Mouse (Mus musculus) right cerebral cortex, postnatal 4 days (tissue): Measurements from ENCODE around the gene Magix.
"Not testable (repeated sequence)": the region's sequence is repeated elsewhere in the genome, so short reads cannot be mapped to it uniquely, and the experiment has no call there.

Source experiments
- DNase-seq: peaks from one replicate; pipeline ENCODE4 v3.0.0-alpha.2; 2022

Magix gene

DNA sequence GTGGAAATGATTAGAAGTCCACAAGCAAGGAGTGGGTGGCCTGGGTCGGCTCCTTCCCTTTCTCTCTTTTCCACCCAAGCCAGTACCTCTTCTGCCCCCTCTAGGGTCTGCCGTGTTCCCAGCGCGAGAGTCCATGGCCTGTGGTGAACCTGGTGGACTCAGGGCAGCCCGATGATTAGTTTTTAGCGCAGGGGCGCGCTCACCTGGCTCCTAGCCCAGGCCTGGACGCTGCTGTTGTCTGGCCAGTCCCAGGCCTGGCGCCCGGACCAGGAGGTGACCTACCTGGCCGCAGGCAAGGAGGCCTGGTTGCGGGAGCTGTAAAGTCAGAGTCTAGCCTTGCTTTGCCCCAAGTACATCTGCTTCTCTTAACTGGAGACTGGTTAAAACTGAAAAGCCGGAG lies at the start of gene Magix:
Gene Magix (minus strand): TSS at position 388 of the 400 bp plus-strand sequence.
- DNase-seq = no peak

DNA sequence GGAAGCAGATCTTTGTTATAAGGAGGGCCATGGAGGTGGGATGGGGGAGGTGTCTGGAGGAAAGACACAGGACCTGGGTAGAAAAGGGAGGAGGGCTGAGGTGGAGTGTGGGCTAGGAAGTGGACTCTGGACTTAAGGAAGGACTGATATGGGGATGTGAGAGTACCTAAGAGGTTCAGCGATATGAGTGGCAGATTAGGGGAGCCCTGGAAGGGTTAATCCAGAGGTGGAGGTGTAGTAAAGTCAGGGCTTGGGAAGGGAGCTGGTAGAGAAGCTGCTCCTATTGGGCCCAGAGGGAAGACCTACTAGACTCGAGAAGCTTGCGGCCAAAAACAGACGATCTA lies 47.8 kb upstream of the Magix start:
- DNase-seq = no peak

DNA sequence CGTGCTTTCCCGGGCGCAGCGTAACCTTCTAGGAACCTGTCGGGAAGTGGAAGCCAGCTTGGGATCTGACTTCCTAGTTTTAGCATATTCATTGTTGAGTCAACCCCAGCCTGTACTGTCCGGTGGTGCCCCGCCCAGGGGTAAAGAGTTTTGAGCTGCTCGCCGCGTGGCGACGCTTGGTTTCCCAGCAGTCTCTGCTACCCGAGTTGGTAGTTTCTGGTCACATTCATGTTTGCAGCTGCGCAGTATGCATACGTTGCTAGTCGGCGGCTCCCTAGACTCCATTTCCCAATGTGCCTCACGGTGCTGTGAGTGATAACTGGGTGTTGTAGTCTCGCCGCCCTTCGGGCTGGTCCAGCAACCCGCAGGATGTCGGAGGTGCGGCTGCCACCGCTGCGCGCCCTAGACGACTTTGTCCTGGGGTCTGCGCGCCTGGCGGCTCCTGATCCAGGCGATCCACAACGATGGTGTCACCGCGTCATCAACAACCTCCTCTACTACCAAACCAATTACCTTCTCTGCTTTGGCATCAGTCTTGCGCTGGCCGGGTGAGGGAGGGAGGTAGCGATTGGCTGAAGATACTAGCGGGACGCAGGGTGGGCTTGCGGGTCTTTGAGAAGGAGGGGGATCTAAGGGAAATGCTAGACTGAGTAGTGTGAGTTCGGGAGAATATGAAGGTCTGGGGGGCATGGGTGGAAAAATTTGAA lies 47.3 kb upstream of the Magix start, which contains the start of gene Praf2:
Gene Praf2 (plus strand): TSS at position 225 of the 707 bp plus-strand sequence.
- DNase-seq = peak; percentile 66

DNA sequence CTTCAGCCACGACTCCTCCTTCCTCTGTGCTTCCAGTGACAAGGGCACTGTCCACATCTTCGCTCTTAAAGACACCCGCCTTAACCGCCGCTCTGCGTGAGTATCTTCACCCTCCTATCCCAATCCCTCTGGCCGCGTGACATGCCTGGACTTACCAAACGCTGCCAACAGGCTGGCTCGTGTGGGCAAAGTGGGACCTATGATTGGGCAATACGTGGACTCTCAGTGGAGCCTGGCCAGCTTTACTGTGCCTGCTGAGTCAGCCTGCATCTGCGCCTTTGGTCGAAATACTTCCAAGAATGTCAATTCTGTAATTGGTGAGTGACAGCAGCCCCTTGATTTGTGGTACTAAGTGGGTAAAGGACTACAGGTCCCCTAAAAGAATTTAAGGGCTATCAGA lies 46.1 kb upstream of the Magix start:
- no peak for DNase-seq

DNA sequence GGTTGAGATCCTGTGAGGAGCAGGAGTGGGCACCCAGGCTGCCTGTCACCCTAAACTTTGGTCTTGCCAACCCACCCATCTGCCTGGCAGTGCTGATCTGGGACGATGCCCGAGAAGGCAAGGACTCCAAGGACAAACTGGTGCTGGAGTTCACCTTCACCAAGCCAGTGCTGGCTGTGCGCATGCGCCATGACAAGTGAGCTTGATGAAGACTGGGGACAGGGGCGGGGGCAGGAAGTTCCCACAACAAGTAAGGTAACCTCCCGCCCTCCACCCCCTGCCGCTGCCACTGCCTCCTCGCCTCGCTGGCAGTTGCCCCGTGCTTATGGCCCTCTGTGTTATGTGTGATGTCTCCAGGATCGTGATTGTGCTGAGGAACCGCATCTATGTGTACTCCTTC lies 44.8 kb upstream of the Magix start:
- no peak for DNase-seq

DNA sequence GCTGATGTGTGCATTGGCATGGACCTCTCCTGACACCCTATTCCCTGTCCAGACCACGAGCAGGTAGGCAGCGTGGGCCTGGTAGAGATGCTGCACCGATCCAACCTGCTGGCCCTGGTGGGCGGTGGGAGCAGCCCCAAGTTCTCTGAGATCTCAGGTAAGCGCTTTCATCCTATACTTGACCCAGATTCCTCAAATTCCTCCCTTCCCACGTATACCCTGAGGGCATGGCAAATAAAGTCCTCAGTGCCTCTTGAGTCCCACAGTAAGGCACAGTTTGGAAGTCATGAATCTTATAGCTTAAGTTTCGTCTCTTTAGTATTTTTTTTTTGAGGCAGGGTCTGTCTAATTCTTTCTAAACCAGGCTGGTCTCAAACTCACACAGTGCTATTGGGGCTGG lies 43.1 kb upstream of the Magix start:
- no peak for DNase-seq

DNA sequence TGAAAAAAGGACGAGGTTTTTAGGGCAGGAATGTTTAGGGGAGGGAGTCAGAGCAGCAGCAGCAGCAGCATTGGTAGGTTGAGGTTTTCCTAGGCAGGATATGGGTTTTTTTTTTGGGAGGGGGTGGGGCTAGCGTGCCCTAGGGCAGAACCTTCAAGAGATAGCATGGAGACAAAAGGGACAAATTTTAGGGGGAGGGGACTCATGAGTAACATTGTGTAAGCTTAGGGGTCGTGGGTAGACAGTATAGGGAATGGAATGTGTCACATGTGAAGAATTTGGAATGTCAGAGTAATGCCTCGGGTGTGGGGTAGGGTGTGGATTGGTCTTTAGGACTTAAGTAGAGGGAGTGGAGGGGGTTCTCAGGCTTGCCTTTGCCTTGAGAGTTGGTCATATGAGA lies 41.6 kb upstream of the Magix start:
- no peak for DNase-seq

DNA sequence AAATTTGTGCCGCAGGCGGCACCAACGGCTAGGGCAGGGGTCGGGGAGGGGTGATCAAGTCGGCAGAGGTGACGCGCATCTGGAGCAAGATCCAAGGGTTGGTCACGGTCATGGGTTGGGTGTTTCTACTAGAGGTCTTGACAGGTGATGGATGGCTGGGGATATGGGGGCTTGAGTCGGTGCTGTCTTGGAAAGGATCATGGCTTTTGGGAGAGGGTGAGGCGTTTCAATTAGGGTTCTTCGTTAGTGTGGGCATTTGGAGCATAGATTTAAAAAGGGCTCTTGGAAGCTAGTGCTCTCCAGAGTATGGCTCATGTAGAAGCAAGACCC lies 41.2 kb upstream of the Magix start:
- DNase-seq = no peak

DNA sequence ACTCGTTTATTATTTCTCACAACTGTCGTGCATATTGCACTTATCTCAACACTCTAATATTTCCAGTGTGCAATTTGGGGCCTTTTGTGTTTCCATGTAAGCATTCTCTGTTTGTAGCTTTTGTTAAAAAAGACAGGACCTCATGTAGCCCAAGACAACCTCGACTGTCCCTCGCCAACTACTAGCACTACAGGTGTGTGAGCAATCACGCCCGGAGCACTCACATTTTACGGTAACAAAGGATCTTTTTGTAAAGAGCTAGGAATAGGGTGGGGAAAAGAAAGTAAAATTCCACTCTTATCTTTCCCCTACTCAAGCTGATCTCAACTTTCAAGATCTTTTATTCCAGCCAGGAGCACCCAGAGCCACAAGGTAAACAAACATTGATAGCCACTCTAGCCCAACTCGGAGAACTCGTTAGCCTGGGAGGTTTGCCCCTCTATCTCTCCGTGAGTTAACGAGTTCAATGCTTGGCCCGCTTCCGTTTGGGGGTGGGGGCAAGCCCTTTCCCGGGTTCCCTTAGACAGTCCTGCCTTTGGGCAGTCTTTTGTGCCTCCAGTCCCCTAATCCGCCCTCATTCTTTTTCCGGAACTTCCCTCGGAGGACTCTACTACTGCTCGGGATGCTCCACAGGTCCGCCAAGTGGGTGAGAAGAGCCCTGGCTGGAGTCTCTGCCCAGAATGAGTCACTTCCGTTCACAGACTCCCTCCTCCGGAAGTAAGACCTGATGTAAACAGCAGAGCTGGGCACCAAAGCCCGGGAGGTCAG lies 40.6 kb upstream of the Magix start, which contains the start of gene Gm45208:
Gene Gm45208 (plus strand): TSS at position 732 of the 768 bp plus-strand sequence.
- peak; percentile 53 for DNase-seq

DNA sequence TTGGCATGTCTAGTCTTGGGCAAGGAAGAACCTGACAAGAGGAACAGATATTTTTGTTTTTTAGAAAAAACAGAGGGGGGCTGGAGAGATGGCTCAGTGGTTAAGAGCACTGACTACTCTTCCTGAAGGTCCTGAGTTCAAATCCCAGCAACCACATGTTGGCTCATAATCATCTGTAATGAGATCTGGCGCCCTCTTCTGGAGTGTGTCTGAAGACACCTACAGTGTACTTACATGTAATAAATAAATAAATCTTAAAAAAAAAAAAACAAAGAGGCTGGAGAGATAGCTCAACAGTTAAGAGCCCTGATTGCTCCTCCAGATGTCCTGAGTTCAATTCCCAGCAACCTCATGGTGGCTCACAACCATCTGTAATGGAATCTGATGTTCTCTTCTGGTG lies 35.0 kb upstream of the Magix start:
- DNase-seq = not testable (repeated sequence)

DNA sequence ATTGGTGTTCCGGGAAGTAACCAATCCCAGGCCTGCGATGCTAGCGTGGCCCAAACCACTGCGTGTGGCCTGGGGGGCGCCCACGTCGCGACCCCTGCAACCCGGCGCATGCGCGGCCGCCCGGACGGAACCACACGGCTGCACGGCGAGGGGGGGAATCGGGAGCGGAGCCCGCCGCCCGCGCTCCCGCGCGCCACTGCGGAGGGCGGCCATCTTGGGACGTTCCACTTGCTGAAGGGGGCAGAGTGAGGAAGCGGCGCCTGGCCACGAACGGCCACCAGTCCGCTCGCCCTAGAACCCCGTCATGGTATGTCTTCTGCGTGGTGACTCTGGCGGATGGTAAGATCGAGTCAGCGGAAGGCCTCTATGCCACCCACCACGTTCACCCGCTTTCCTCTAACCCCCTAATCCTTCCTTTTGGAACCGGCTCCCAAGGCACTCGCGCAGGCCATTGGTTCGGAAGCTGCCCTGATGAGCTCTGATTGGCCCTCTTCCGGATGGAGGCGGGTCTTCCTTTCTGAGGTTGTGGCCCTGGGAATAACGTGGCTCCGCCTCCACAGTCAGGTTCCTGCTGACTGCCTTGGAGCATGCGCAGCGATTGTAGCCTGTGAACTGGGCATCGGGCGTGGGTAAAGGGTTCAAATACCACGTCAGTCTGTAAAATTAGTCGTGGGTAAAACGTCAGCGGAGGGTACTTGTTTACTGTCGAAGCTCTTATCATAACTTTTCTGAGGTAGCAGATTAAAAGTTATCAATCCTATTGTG lies 33.3 kb upstream of the Magix start, which contains the start of gene Wdr45:
Gene Wdr45 (plus strand): TSS at position 199 of the 765 bp plus-strand sequence.
- peak; percentile 81 for DNase-seq

DNA sequence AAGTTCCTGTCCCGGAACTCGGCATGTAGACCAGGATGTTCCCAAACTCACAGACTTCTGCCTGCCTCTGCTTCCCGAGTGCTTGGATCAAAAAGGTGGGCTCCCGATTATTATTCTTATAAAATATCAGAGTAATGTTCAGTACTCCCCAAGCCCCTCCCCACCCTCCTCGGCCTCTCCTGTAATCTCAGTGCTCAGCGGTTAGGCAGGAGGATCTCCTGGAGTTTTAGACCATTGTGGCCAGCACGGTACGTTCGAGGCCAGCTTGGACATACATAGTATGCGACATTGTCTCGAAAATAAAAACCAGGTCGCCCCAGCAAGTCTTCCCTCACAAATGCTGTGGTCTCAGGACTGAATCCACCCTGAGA lies 32.7 kb upstream of the Magix start:
- not testable (repeated sequence) for DNase-seq

DNA sequence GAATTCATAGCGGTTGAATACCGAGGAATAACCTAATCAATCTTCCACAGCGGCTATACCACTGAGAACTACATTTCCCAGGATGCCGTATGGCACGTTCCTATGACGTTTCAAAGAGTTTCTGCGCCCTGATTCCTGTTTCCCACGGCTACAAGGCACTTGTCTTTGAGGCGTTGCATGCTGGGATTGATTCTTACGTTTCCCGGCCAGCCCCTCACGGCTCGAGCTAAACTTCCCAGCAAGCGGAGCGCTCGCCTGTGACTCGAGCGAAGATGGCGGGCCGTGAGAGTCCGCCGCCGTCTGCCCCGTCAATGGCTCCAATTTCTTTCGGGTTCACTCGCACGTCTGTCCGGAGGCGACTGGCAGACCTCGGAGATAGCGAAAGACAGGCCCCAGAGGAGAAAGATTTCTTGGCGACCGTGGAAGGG lies 15.9 kb upstream of the Magix start, which contains the start of gene Gpkow:
Gene Gpkow (plus strand): TSS at position 178 of the 428 bp plus-strand sequence.
- peak; percentile 68 for DNase-seq

DNA sequence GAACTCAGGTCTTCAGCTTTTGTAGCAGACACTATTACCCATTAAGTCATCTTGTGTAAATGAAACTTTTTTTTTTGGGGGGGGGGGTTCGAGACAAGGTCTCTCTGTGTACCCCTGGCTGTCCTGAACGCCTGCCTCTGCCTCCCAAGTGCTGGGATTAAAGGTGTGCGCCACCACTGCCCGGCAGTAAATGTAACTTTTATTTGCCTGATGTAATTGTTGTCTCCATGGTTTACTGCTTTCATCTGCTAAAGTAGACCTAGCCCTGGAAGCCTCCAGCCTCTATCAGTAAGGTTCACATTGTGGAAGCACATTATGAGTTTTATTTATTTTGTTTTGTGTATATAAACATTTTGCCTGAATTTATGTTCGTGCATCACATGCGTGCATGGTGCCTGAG lies 15.5 kb upstream of the Magix start:
- DNase-seq = no peak

DNA sequence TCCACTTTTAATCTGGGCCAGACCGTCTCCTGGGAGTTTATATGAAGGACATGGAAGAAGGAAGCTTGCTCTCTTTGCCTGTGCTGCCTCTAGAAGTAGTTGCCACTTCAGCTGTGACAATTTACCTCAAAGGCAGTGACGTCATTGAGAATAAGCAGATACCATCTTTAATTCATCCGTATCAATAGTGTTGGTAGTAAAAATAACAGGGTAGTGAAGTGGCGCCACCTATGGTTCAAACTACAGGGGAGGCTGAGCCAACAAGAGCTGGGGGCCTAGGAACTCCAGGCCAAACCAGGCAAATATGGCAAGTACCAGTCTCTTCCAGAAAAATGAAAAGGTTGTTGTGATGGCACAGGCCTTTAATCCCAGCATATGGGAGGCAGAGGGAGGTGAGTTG lies 11.8 kb upstream of the Magix start:
- DNase-seq = no peak

DNA sequence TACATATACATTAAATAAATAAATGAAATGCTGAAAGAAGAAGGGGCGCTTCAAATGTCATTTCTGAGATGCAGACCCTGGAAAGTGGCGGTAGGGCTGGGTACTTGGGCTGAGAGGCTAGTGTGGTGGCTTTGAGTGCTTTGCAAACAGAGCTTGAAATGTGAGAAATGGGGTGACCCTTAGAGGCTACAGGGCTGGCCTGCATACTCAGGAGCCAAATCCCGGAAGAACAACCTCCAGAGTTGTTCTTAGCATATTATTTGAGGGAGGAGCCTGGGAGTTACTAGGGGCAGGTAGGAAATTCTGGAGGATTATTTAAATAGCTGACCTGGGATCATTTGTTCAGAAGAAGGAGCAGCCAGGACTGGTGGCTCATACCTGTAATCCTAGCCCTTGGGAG lies 9.4 kb upstream of the Magix start:
- DNase-seq = no peak

DNA sequence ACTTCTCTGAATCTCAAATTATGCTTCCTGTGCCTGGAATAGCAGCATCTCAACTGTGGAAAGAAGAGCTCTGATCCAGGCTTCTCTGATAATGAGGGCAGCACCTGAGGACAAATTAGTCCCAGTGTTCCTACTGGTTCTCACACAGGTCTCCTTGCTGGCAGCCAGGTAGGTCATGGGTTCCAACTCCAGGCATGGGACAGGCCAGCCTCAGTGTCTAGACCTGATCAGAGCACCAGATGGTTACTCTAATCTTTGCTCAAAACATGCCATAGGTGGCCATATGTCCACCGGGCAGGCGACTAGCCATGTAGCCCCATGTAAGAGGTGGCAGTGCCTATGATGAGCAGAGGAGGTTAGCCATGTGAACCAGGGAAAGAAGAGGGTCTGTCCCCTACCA lies 7.3 kb upstream of the Magix start:
- DNase-seq = no peak

DNA sequence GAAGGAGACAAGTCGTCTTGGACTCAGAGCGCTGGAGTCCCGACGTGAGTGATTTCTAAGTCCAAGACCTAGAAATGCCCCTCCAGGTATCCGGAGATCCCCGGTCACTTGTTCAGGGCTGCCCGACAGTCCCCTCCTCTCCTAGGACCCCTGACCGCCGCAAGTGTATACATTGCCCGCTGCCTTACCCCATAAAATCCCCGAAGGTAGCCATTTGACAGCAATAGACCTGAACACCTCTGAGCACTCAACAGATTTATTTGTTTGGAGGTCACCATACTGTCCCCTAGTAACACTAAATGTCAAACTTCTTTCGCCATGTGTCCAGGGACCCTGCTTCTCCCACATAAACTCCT lies 1.0 kb downstream of the Magix start:
- DNase-seq = no peak

DNA sequence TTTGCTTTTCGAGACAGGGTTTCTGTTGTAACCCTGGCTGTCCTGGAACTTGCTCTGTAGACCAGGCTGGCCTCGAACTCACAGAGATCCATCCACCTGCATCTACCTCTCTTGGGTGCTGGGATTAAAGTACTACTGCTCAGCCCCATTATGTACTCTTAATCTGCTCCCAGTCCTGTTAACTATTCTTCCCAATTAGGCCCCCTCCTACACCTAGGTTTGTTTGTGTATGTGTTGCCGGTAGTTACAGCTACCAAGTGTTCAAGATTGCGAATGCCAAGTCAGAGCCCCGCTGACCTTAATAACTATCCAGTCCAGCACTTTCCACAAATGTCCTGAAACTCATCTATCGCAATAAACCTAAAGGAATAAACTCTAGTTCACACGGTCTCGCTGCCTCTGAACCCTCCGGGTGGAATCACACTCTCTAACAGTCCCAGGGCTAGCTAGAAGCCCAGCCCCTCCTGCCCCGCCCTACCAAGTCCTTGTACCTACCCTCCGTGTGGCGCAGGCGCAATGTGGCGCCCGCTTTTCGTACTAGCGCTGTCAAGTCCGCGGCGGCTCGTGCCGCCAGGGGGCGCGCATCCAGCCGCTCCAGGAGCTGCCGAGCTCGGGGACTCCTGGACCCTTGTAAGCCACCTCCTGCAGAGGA lies 1.5 kb downstream of the Magix start:
- peak; percentile 86 for DNase-seq

DNA sequence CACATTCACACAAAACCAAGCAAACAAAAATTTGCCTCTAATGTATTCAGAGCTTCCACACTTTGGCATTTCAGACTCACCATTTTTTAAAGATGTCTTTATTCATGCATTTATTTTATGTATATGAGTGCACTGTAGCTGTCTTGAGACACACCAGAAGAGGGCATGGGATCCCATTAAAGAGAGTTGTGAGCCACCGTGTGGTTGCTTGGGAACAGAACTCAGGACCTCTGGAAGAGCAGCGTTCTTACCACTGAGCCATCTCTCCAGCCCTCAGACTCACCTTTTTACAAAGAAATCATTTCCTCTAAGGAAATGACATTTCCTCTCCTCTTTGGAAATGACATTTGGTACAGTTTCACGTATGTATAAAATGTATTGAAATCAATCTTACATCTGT lies 2.1 kb downstream of the Magix start:
- DNase-seq = no peak

DNA sequence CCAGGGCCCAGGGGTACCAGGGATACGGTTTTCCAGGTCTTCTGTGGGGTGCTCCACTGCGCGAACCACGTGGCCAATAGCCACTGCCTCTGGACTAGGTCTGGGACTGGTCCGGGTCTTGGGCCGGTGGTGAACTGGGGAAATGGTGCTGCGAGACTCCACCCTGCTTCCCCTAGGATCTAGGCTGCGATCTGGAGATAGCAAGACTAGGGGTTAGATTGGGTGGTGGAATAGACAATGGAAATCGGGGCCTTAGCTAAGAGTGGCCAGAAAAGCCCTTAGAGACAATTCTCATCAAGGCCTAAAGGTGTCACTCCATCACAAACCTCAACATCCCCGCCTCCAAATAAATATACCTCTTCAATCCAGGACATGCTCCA lies 6.1 kb downstream of the Magix start:
- DNase-seq = no peak

DNA sequence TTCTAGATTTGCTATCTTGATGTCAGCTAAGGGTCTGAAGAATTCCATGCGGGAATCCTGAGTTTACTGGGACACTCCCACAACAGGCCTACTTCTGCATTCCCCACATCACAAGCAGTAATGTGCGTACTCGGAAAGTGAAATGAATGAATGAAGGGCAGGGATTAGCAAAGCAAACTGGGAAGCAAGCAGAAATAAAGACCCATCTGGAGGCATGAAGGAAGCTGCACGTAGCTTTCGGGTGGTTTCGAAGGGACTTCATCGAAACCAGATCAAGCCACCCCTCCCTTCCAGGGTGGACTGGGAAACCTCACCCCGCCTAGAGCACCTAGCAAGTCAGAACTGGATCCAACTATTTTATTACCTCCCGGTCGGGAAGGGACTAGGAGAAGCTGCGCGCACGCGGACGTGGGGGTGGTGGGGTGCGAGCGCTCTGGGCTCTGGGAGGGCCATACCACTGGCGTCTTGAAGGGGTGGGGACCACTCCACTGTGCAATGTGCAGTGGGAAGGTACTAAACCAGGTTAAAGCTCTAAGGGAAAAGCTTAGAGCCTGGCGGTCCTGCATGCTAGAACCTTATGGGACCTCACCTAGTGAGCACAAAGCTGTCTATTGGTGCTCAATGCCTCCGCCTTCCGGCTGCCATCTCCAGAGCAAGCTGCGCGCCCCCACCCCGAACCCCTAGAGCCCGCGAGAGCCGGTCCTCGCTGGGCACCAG lies 6.6 kb downstream of the Magix start:
- peak; percentile 44 for DNase-seq
